Mouse (Mus musculus) testis, adult 2 months (tissue): Measurements from ENCODE around the gene Plekhg6. TPM values are rescaled to one million over a fixed set of nuclear protein-coding genes. Genes with fewer than 3 reads are reported as not detected.

ENCODE experiments used
- H3K27ac ChIP-seq: fragments of 200-500 bp; 2 replicates; pipeline ENCODE4 v1.5.1; 2012; ENCODE audit warnings: low read depth, low read length; ENCODE audit not compliant: control insufficient read depth, insufficient read depth
- H3K27me3 ChIP-seq: fragments of 200-500 bp; 2 replicates; pipeline ENCODE4 v1.6.1; 2012; ENCODE audit warnings: mild to moderate bottlenecking, low read length, moderate library complexity; ENCODE audit not compliant: control insufficient read depth, insufficient read depth
- H3K36me3 ChIP-seq: fragments of 200-500 bp; 2 replicates; pipeline ENCODE4 v1.6.1; 2012; ENCODE audit warnings: mild to moderate bottlenecking, low read length; ENCODE audit not compliant: control insufficient read depth, insufficient read depth
- H3K4me1 ChIP-seq: fragments of 200-500 bp; 2 replicates; pipeline ENCODE4 v1.6.1; 2012; ENCODE audit warnings: low read length; ENCODE audit not compliant: control insufficient read depth, insufficient read depth
- H3K4me3 ChIP-seq: fragments of 200-500 bp; 2 replicates; pipeline ENCODE4 v1.5.1; 2012; ENCODE audit warnings: low read depth, mild to moderate bottlenecking, low read length, moderate library complexity, mixed read lengths; ENCODE audit not compliant: control insufficient read depth
- CTCF ChIP-seq: fragments of 200-500 bp; IDR thresholded peaks from 2 replicates; pipeline ENCODE4 v1.5.1; 2012; ENCODE audit warnings: low read depth, mild to moderate bottlenecking, inconsistent platforms, low read length, moderate library complexity; ENCODE audit not compliant: control insufficient read depth, insufficient read depth, insufficient replicate concordance
- POLR2A ChIP-seq: fragments of 200-500 bp; IDR thresholded peaks from 2 replicates; pipeline ENCODE4 v1.6.1; 2012; ENCODE audit warnings: low read depth, mild to moderate bottlenecking, inconsistent platforms, low read length, moderate library complexity; ENCODE audit not compliant: control insufficient read depth
- polyA plus RNA-seq: library from polyadenylated mRNA; depleted of rRNA; stranded (reverse); fragments of >200 nt; gene quantifications from 2 replicates; pipeline ENCODE4 v1.2.3, GENCODE M21; 2012

Gene Plekhg6
- polyA plus RNA-seq, 1 experiment, result 0.11 TPM

GRCm38 (mm10) chr6:125364448-125364847 lies 16.1 kb downstream of the Plekhg6 start:
- Histone ChIP-seq H3K27ac (no peak overlapping the region), H3K27me3 (no peaks in the 10 kb centered on the region), H3K36me3 (no peaks in the 10 kb centered on the region), H3K4me3 (no peak overlapping the region), H3K4me1 (peaks cover 15% of the 10 kb centered on the region)
- TF ChIP-seq CTCF (0 out of 2 replicates have a peak, but pooled peaks have one; percentile 15), POLR2A (no peak)

DNA sequence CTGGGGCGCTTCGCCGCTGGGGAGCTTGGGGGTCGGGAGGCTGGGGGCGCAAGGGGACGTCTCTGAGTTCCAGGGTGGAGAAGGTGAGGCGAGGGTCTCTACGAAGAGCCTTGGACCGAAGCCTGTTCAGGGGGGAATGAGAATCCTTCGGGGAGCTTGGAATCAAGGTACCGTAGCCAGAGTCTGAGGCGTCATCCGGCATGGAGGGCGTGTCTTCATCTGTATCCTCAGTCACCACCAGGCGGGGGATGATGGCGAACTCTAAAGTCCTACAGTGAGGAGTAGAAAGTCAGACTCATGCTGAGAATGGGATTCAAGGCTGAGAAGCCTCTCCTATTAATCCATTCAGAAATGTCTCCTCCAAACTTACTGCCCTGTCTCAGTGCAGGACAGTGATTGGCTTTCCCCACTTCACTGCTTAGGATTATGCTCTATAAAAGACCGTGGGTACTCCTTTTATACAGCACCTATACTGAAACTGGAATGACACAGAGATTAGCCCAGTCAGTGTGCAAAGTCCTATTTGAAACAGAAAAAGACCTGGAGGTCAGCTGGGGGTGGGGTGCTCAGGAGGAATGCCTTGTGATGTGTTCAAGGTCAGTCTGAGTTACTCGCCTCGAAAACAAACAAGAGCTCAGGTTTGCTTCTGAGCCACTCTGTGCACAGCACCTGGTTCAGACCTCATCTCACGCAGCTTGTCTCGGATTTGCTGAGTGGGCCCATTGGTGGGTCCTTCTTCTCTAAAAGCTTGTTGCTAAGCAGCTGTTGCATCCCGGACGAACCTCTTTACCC lies 16.9 kb downstream of the Plekhg6 start:
- no peaks in the 10 kb centered on the region for H3K36me3 ChIP-seq
- TF ChIP-seq CTCF, result no peak
- no peak for TF ChIP-seq POLR2A
- H3K27ac ChIP-seq, result no peak overlapping the region
- peaks cover 15% of the 10 kb centered on the region for H3K4me1 ChIP-seq
- no peak overlapping the region for H3K4me3 ChIP-seq
- H3K27me3 ChIP-seq, result no peaks in the 10 kb centered on the region

DNA sequence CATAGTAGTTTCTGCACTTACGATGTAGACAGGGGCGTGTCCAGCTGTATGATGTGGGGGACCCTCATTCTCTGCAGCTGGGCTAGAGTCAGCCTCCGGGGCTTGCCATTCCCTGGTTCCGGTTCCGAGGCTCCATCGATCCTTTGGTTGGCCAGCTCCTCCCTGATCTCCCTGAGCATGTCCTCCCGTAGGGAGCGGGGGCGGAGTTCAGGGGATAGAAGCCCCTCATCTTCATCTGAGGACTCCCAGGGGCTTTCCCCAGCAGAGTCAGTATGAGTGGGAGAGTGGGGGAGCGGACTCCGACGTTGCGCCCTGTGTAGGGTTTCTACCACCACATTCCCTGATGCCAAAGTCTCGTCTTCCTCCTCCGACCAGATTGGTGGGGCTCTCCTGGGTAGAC lies 17.6 kb downstream of the Plekhg6 start:
- Histone ChIP-seq H3K4me3 (no peak overlapping the region), H3K27me3 (no peaks in the 10 kb centered on the region), H3K4me1 (peaks cover 15% of the 10 kb centered on the region), H3K27ac (no peak overlapping the region), H3K36me3 (no peaks in the 10 kb centered on the region)
- TF ChIP-seq CTCF, result no peak
- no peak for TF ChIP-seq POLR2A

DNA sequence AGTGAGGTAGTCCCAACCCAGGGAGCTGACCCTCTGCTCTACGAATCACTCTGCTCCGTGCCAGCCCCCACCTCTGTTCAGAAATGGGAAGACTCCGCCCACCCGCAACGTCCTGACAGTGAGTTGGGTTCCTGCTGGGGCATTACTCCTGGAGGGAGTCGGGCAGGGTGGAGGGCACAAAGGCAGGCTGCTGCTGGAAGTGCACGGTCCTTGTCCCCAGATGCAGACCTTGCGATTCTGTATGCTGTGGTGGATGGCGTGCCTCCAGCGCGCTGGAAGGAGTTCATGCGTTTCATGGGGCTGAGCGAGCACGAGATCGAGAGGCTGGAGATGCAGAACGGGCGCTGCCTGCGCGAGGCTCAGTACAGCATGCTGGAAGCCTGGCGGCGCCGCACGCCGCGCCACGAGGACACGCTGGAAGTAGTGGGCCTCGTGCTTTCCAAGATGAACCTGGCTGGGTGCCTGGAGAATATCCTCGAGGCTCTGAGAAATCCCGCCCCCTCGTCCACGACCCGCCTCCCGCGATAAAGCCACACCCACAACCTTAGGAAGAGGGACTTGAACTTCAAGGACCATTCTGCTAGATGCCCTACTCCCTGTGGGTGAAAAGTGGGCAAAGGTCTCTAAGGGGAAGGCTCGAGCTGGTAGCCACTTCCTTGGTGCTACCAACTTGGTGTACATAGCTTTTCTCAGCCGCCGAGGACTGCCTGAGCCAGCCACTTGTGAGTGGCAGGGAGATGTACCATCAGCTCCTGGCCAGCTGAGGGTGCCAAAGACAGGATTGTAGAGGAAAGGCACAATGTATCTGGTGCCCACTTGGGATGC lies 18.9 kb downstream of the Plekhg6 start:
- Histone ChIP-seq H3K4me1 (peaks cover 15% of the 10 kb centered on the region), H3K36me3 (no peaks in the 10 kb centered on the region), H3K4me3 (peak overlapping the region; percentile 14; the same call in 1 of the 2 replicates), H3K27ac (no peak overlapping the region), H3K27me3 (no peaks in the 10 kb centered on the region)
- TF ChIP-seq CTCF, result no peak
- TF ChIP-seq POLR2A, result no peak

- Histone ChIP-seq H3K4me3 (no peak overlapping the region), H3K27ac (no peak overlapping the region), H3K27me3 (no peaks in the 10 kb centered on the region), H3K36me3 (no peaks in the 10 kb centered on the region), H3K4me1 (peaks cover 15% of the 10 kb centered on the region)
- TF ChIP-seq POLR2A (no peak), CTCF (no peak)
These were observed 19.7 kb downstream of the Plekhg6 start for GRCm38 (mm10) chr6:125360846-125361245.

GRCm38 (mm10) chr6:125359999-125360398 lies 20.6 kb downstream of the Plekhg6 start:
- Histone ChIP-seq H3K36me3 (no peaks in the 10 kb centered on the region), H3K27me3 (no peaks in the 10 kb centered on the region), H3K4me1 (peaks cover 17% of the 10 kb centered on the region), H3K27ac (no peak overlapping the region), H3K4me3 (no peak overlapping the region)
- TF ChIP-seq CTCF, result no peak
- TF ChIP-seq POLR2A, result no peak

DNA sequence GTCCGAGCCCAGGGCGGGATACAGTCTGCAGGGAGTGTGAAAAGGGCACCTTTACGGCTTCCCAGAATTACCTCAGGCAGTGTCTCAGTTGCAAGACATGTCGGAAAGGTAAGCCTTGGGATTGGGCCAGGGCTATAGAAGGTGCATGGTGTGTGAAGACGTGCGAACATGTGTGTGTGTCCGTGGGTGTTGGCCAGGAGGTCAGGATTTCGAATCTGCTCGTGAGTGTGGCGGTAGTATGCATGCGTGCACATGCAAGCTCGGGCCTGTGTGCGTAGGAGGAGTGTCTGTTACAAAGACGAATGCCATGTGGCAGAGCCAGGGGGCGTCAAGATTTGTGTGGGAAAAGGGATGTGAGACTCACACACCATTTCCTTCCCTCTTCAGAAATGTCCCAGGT lies 23.3 kb downstream of the Plekhg6 start:
- no peak overlapping the region for H3K27ac ChIP-seq
- TF ChIP-seq CTCF (no peak), POLR2A (no peak)
- H3K36me3 ChIP-seq, result no peaks in the 10 kb centered on the region
- peaks cover 22% of the 10 kb centered on the region for H3K4me1 ChIP-seq
- no peaks in the 10 kb centered on the region for H3K27me3 ChIP-seq
- no peak overlapping the region for H3K4me3 ChIP-seq
